Mouse (Mus musculus): Measurements from ENCODE around the gene Kcna7. TPM values are rescaled to one million over a fixed set of nuclear protein-coding genes. Genes with fewer than 3 reads are reported as not detected.

The Kcna7 gene
- not detected for total RNA-seq (2023)

GRCm38 (mm10) chr7:45405091-45406075 is at the start of gene Kcna7:
TSS of gene Kcna7 (plus strand) at chr7:45405653.

GRCm38 (mm10) chr7:45366652-45367019 is 38.8 kb upstream of the Kcna7 start, which contains the start of gene Ppfia3:
TSS of gene Ppfia3 (minus strand) at chr7:45367019.

GRCm38 (mm10) chr7:45370475-45371311 is 34.8 kb upstream of the Kcna7 start, which contains the start of gene Lin7b:
TSS of gene Lin7b (minus strand) at chr7:45370583.

GRCm38 (mm10) chr7:45395578-45396336 is 9.7 kb upstream of the Kcna7 start, which contains the start of gene Snrnp70:
TSS of gene Snrnp70 (minus strand) at chr7:45395742.

GRCm38 (mm10) chr7:45413113-45413863 is 7.8 kb downstream of the Kcna7 start, which contains the start of gene Ntf5:
TSS of gene Ntf5 (plus strand) at chr7:45413695.

GRCm38 (mm10) chr7:45420615-45420919 is 15.1 kb downstream of the Kcna7 start, which contains the start of gene Lhb:
TSS of gene Lhb (plus strand) at chr7:45420820.

GRCm38 (mm10) chr7:45434203-45435015 is 29.0 kb downstream of the Kcna7 start, which contains the start of gene Gys1:
TSS of gene Gys1 (plus strand) at chr7:45434844.

GRCm38 (mm10) chr7:45437521-45438276 is 32.2 kb downstream of the Kcna7 start, which contains the start of gene Ruvbl2:
TSS of gene Ruvbl2 (minus strand) at chr7:45438096.

Other genes starting within 250 kb of the Kcna7 start
- gene Slc17a7, start 241.7 kb upstream of the Kcna7 start, total RNA-seq (2023): not detected
- not detected for gene Gfy, start 226.1 kb upstream of the Kcna7 start, total RNA-seq (2023)
- not detected for gene Pth2, start 224.7 kb upstream of the Kcna7 start, total RNA-seq (2023)
- 1 to 10 TPM in 1 of 2 experiments, under 1 TPM in 1; 0.46 to 1.1 TPM for gene Ccdc155, start 200.8 kb upstream of the Kcna7 start, total RNA-seq (2023)
- 1 to 10 TPM in 1 of 2 experiments, under 1 TPM in 1; 0.83 to 2.3 TPM for gene Dkkl1, start 193.5 kb upstream of the Kcna7 start, total RNA-seq (2023)
- not detected for gene Tead2, start 189.9 kb upstream of the Kcna7 start, total RNA-seq (2023)
- gene Cd37, start 166.5 kb upstream of the Kcna7 start, total RNA-seq (2023): 1,000 to 10,000 TPM; 1,836 to 1,886 TPM
- not detected for gene Slc6a16, start 164.6 kb upstream of the Kcna7 start, total RNA-seq (2023)
- 1 to 10 TPM; 1.1 to 1.9 TPM for gene Slc6a21, start 128.1 kb upstream of the Kcna7 start, total RNA-seq (2023)
- 10 to 100 TPM in 1 of 2 experiments, 1 to 10 TPM in 1; 8.6 to 16.3 TPM for gene Trpm4, start 71.9 kb upstream of the Kcna7 start, total RNA-seq (2023)
- not detected for gene Hrc, start 70.4 kb upstream of the Kcna7 start, total RNA-seq (2023)
- under 1 TPM in 1 of 2 experiments, not detected in 1; 0.17 TPM for gene Ppfia3, start 38.6 kb upstream of the Kcna7 start, total RNA-seq (2023)
- 1 to 10 TPM; 1.2 to 1.5 TPM for gene Lin7b, start 35.1 kb upstream of the Kcna7 start, total RNA-seq (2023)
- 100 to 1,000 TPM; 614 to 615 TPM for gene Snrnp70, start 9.9 kb upstream of the Kcna7 start, total RNA-seq (2023)
- gene Ntf5, start 8.0 kb downstream of the Kcna7 start, total RNA-seq (2023): not detected
- gene Lhb, start 15.2 kb downstream of the Kcna7 start, total RNA-seq (2023): not detected
- gene Gys1, start 29.2 kb downstream of the Kcna7 start, total RNA-seq (2023): 10 to 100 TPM; 21.3 to 24.4 TPM
- 10 to 100 TPM; 48.0 to 56.3 TPM for gene Ruvbl2, start 32.4 kb downstream of the Kcna7 start, total RNA-seq (2023)
- 100 to 1,000 TPM; 609 to 629 TPM for gene Ftl1, start 54.2 kb downstream of the Kcna7 start, total RNA-seq (2023)
- 100 to 1,000 TPM; 113 to 118 TPM for gene Bax, start 61.2 kb downstream of the Kcna7 start, total RNA-seq (2023)
- gene Tulp2, start 76.2 kb downstream of the Kcna7 start, total RNA-seq (2023): not detected
- gene Gm45808, start 81.2 kb downstream of the Kcna7 start, total RNA-seq (2023): 1 to 10 TPM in 1 of 2 experiments, not detected in 1; 3.7 TPM
- 1 to 10 TPM; 3.3 to 5.3 TPM for gene Dhdh, start 83.2 kb downstream of the Kcna7 start, total RNA-seq (2023)
- 10 to 100 TPM; 78.3 to 83.7 TPM for gene Nucb1, start 104.8 kb downstream of the Kcna7 start, total RNA-seq (2023)
- gene Ppp1r15a, start 120.6 kb downstream of the Kcna7 start, total RNA-seq (2023): 1,000 to 10,000 TPM in 1 of 2 experiments, 100 to 1,000 TPM in 1; 780 to 1,130 TPM
- 1 to 10 TPM; 2.5 to 2.8 TPM for gene Plekha4, start 120.7 kb downstream of the Kcna7 start, total RNA-seq (2023)
- gene Hsd17b14, start 149.2 kb downstream of the Kcna7 start, total RNA-seq (2023): 1 to 10 TPM in 1 of 2 experiments, not detected in 1; 8.0 TPM
- gene Bcat2, start 164.5 kb downstream of the Kcna7 start, total RNA-seq (2023): 10 to 100 TPM; 28.7 to 47.2 TPM
- not detected for gene Fgf21, start 209.8 kb downstream of the Kcna7 start, total RNA-seq (2023)
- gene Fut1, start 211.6 kb downstream of the Kcna7 start, total RNA-seq (2023): not detected
- gene Izumo1, start 216.2 kb downstream of the Kcna7 start, total RNA-seq (2023): not detected
- not detected for gene Rasip1, start 221.8 kb downstream of the Kcna7 start, total RNA-seq (2023)
- not detected for gene Mamstr, start 234.3 kb downstream of the Kcna7 start, total RNA-seq (2023)